In genomic region chr9:31176379-31177130, GRCm38 (mm10) we compare ENCODE assay signal across 8 mouse cellular contexts. TPM values are rescaled to one million over a fixed set of nuclear protein-coding genes. Genes with fewer than 3 reads are reported as not detected.
DNase-seq lines count a peak whose midpoint lies in the region; ATAC-seq lines count a peak whose summit lies in the region.

No protein-coding gene starts in this region.

- no peaks in the 10 kb centered on the region for H3K27me3 ChIP-seq in midbrain, embryonic 14.5 days (ENCODE audit: control insufficient read depth, insufficient read depth, low read length)
- H3K27me3 ChIP-seq in midbrain, embryonic 13.5 days: no peaks in the 10 kb centered on the region

- H3K4me2 ChIP-seq in midbrain, embryonic 14.5 days (ENCODE audit: low read length): no peak overlapping the region
- no peak overlapping the region for H3K4me2 ChIP-seq in midbrain, embryonic 13.5 days (replicated peaks)

- 84% methylated on average over 8 of the region's 8 CpGs for WGBS in midbrain, embryonic 14.5 days
- WGBS in midbrain, embryonic 13.5 days: 85% methylated on average over 8 of the region's 8 CpGs

- peak; percentile 57 for DNase-seq in midbrain, embryonic 14.5 days
- DNase-seq in cerebellum, postnatal 14 days: peak; percentile 81 to 87
- DNase-seq in heart, adult 11 months: peak; percentile 99
- peak; percentile 59 to 72 for DNase-seq in kidney, adult 8-10 months
- DNase-seq in left cerebral cortex, postnatal 4 days: peak; percentile 90
- peak; percentile 87 to 91 for DNase-seq in right cerebral cortex, adult 2 months (ENCODE audit: low spot score in 2 of 2)

- peaks cover 17% of the 10 kb centered on the region for H3K36me3 ChIP-seq in midbrain, embryonic 14.5 days (ENCODE audit: control insufficient read depth, insufficient read depth, low read length)
- H3K36me3 ChIP-seq in midbrain, embryonic 13.5 days: peaks cover 16% of the 10 kb centered on the region

- H3K9ac ChIP-seq in midbrain, embryonic 14.5 days (replicated peaks; ENCODE audit: low read length): no peak overlapping the region
- no peak overlapping the region for H3K9ac ChIP-seq in midbrain, embryonic 13.5 days (replicated peaks)

- 0 out of 2 replicates have a peak, but pooled peaks have one; percentile 53 for ATAC-seq in midbrain, embryonic 14.5 days (ENCODE audit: low FRiP score, low TSS enrichment)
- no peak for ATAC-seq in midbrain, embryonic 13.5 days
- no peak for ATAC-seq in inflammation-experienced regulatory T-cells, adult 6 months

- H3K27ac ChIP-seq in midbrain, embryonic 14.5 days (replicated peaks; ENCODE audit: low read depth, low read length): no peak overlapping the region
- no peak overlapping the region for H3K27ac ChIP-seq in midbrain, embryonic 13.5 days

- intact Hi-C loops in left cerebral cortex, postnatal 4 days (cut with DNase I): no loop called here

- no peak overlapping the region for H3K4me3 ChIP-seq in midbrain, embryonic 14.5 days (replicated peaks; ENCODE audit: low read depth, low read length)
- H3K4me3 ChIP-seq in midbrain, embryonic 13.5 days (replicated peaks): no peak overlapping the region

- H3K4me1 ChIP-seq in midbrain, embryonic 14.5 days (ENCODE audit: control insufficient read depth, insufficient read depth, low read length): no peaks in the 10 kb centered on the region
- H3K4me1 ChIP-seq in midbrain, embryonic 13.5 days (replicated peaks): peaks cover 12% of the 10 kb centered on the region; the same call in 1 of the 2 replicates

- H3K9me3 ChIP-seq in midbrain, embryonic 14.5 days (ENCODE audit: control insufficient read depth, low read length): no peaks in the 10 kb centered on the region
- H3K9me3 ChIP-seq in midbrain, embryonic 13.5 days: no peaks in the 10 kb centered on the region

RNA-seq across cellular contexts. Expression of gene Aplp2, which starts 35.1 kb away (rescaled TPM):
- polyA plus RNA-seq in midbrain, embryonic 14.5 days (2014; fragmentation: Nextera tagmentation; extraction: Ambion mirVana): 239 and 313 TPM in 2 replicates
- polyA plus RNA-seq in midbrain, embryonic 13.5 days (2015; fragmentation: Nextera tagmentation; extraction: Ambion mirVana): 233 and 270 TPM in 2 replicates
- 100 to 1,000 TPM; 305 to 324 TPM for total RNA-seq in left cerebral cortex, postnatal 4 days (2021)
- 100 to 1,000 TPM in 1 of 3 experiments, 10 to 100 TPM in 2; 65.4 to 108 (median 70.8) TPM for polyA plus RNA-seq in inflammation-experienced regulatory T-cells, adult 6 months (2017; shearing (Covaris generic))

RNA-seq across cellular contexts. Expression of gene St14, which starts 44.9 kb away (rescaled TPM):
- polyA plus RNA-seq in midbrain, embryonic 14.5 days (2014; fragmentation: Nextera tagmentation; extraction: Ambion mirVana): 0.85 and 1.2 TPM in 2 replicates
- 0.50 and 0.57 TPM in 2 replicates for polyA plus RNA-seq in midbrain, embryonic 13.5 days (2015; fragmentation: Nextera tagmentation; extraction: Ambion mirVana)
- under 1 TPM; 0.34 to 0.40 TPM for total RNA-seq in left cerebral cortex, postnatal 4 days (2021)
- 10 to 100 TPM in 1 of 3 experiments, 1 to 10 TPM in 2; 4.4 to 10.5 (median 5.4) TPM for polyA plus RNA-seq in inflammation-experienced regulatory T-cells, adult 6 months (2017; shearing (Covaris generic))
